Mouse (Mus musculus) midbrain, embryonic 14.5 days (tissue): ENCODE measurements around the gene Clta. TPM values are rescaled to one million over a fixed set of nuclear protein-coding genes. Genes with fewer than 3 reads are reported as not detected.
A peak's percentile ranks its signal among the peaks of the same experiment; 100 is the strongest.

Experiments
- ATAC-seq: fragments of 200-750 bp; cut with Nextera tagmentation; 2 replicates; pipeline ENCODE4 v1.8.0; 2017; ENCODE audit warnings: moderate number of reproducible peaks, moderate library complexity; ENCODE audit not compliant: low FRiP score, low TSS enrichment
- DNase-seq: peaks from one replicate; pipeline ENCODE4 v3.0.0-alpha.2; 2015
- H3K27ac ChIP-seq: fragments of 300-500 bp; sonication (generic); replicated peaks from 2 replicates; pipeline ENCODE4 v1.5.1; 2014; ENCODE audit warnings: mild to moderate bottlenecking, low read depth, low read length, moderate library complexity
- H3K27me3 ChIP-seq: fragments of 300-500 bp; sonication (generic); 2 replicates; pipeline ENCODE4 v1.6.1; 2014; ENCODE audit warnings: low read length, control low read depth, mixed read lengths; ENCODE audit not compliant: control insufficient read depth, insufficient read depth
- H3K36me3 ChIP-seq: fragments of 300-500 bp; sonication (generic); 2 replicates; pipeline ENCODE4 v1.6.1; 2014; ENCODE audit warnings: low read length, control low read depth; ENCODE audit not compliant: control insufficient read depth, insufficient read depth
- H3K4me1 ChIP-seq: fragments of 300-500 bp; sonication (generic); 2 replicates; pipeline ENCODE4 v1.6.1; 2014; ENCODE audit warnings: mild to moderate bottlenecking, antibody characterized with exemption, low read length, control low read depth; ENCODE audit not compliant: control insufficient read depth, insufficient read depth
- H3K4me2 ChIP-seq: fragments of 300-500 bp; sonication (generic); 2 replicates; pipeline ENCODE4 v1.6.1; 2014; ENCODE audit warnings: mild to moderate bottlenecking, low read length, moderate library complexity
- H3K4me3 ChIP-seq: fragments of 300-500 bp; sonication (generic); replicated peaks from 2 replicates; pipeline ENCODE4 v1.5.1; 2014; ENCODE audit warnings: low read depth, low read length
- H3K9ac ChIP-seq: fragments of 300-500 bp; sonication (generic); replicated peaks from 2 replicates; pipeline ENCODE4 v1.6.1; 2014; ENCODE audit warnings: mild to moderate bottlenecking, low read length, moderate library complexity
- H3K9me3 ChIP-seq: fragments of 300-500 bp; sonication (generic); 2 replicates; pipeline ENCODE4 v1.6.1; 2016; ENCODE audit warnings: low read length, control low read depth, mixed read lengths; ENCODE audit not compliant: control insufficient read depth
- WGBS: fragments of 180-500 bp; shearing (Covaris S2); extraction: QIAGEN DNeasy Blood & Tissue Kit; methylation state at CpG from one replicate; pipeline ENCODE4 v1.1.7; 2014; 5-methylcytosine and 5-hydroxymethylcytosine counted together
- polyA plus RNA-seq: library from polyadenylated mRNA; unstranded; fragments of >200 nt; fragmentation: Nextera tagmentation; extraction: Ambion mirVana; gene quantifications from 2 replicates; pipeline ENCODE4 v1.2.1, GENCODE M21; 2014

Clta gene
- polyA plus RNA-seq, 1 experiment from 2014 or later = 317 TPM

- peak; percentile 99 for ATAC-seq
- H3K4me1 ChIP-seq = peaks cover 19% of the 10 kb centered on the region
- WGBS = under 1% methylated on average over 77 of the region's 77 CpGs
Observed at GRCm38 (mm10) chr4:44012376-44013367, 8.4 kb downstream of the Clta start.

DNA sequence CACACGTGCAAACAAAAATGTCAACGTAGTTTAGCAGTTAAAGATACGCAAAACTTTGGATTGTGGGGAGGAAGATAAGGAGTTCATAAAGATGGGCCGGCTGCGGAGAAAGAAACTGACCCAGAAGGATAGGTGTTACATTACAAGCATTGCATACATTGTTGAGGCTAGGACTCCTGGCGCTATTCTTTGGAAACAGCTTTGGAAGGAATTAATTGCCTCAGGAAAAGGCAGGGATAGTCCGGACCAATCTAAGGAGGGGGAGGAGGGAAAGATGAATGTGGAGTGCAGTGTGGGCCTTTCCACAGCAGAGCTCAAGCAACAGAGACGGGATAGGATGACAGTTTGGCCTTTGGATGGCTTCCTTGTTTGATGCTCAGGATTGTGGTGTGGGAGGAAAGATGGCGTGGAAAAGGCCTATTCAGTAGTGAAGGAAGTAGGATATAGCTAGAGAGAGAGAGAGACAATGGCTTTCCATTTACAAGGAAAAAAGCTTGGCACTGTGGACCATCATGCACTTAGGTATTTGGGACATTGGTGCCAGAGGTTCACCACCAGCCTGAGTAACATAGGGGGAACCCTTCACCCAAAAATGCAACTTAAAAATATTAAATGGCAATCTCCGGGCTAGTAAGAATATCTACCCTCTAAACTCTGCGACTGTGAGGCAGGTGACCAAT is 9.3 kb downstream of the Clta start:
- WGBS = 34% methylated on average over 11 of the region's 11 CpGs
- DNase-seq (no peak), ATAC-seq (no peak)
- peak overlapping the region; percentile 100 for H3K4me3 ChIP-seq
- peaks cover 19% of the 10 kb centered on the region for H3K4me1 ChIP-seq
- H3K9ac ChIP-seq = peak overlapping the region; percentile 90
- peak overlapping the region; percentile 99 for H3K4me2 ChIP-seq
- H3K9me3 ChIP-seq = no peaks in the 10 kb centered on the region
- no peak overlapping the region for H3K27ac ChIP-seq
- H3K36me3 ChIP-seq = no peaks in the 10 kb centered on the region; the same call in 1 of the 2 replicates
- no peaks in the 10 kb centered on the region for H3K27me3 ChIP-seq

More at GRCm38 (mm10) chr4:44012376-44013367, 8.4 kb downstream of the Clta start:
- Histone ChIP-seq H3K9ac (peak overlapping the region; percentile 90), H3K27ac (peak overlapping the region; percentile 78), H3K27me3 (no peaks in the 10 kb centered on the region), H3K36me3 (no peaks in the 10 kb centered on the region), H3K9me3 (no peaks in the 10 kb centered on the region), H3K4me3 (peak overlapping the region; percentile 100), H3K4me2 (peak overlapping the region; percentile 99)
- DNase-seq = peak; percentile 95

GRCm38 (mm10) chr4:44016071-44016470 is 11.8 kb downstream of the Clta start:
- H3K4me1 ChIP-seq = peaks cover 19% of the 10 kb centered on the region
- H3K36me3 ChIP-seq = peaks cover 25% of the 10 kb centered on the region
- no peak overlapping the region for H3K4me3 ChIP-seq
- H3K9ac ChIP-seq = no peak overlapping the region
- 92% methylated on average over 4 of the region's 4 CpGs for WGBS
- no peak for ATAC-seq
- no peak overlapping the region for H3K4me2 ChIP-seq
- H3K27me3 ChIP-seq = peaks cover 13% of the 10 kb centered on the region
- H3K9me3 ChIP-seq = no peaks in the 10 kb centered on the region
- DNase-seq = no peak
- H3K27ac ChIP-seq = no peak overlapping the region

GRCm38 (mm10) chr4:44016791-44017190 is 12.5 kb downstream of the Clta start:
- no peak overlapping the region for H3K27ac ChIP-seq
- ATAC-seq (no peak), DNase-seq (no peak)
- H3K9me3 ChIP-seq = no peaks in the 10 kb centered on the region
- no peak overlapping the region for H3K4me2 ChIP-seq
- WGBS = 96% methylated on average over 12 of the region's 12 CpGs
- no peak overlapping the region for H3K9ac ChIP-seq
- H3K4me3 ChIP-seq = no peak overlapping the region
- peaks cover 32% of the 10 kb centered on the region for H3K36me3 ChIP-seq
- H3K27me3 ChIP-seq = peaks cover 20% of the 10 kb centered on the region
- peaks cover 18% of the 10 kb centered on the region for H3K4me1 ChIP-seq

GRCm38 (mm10) chr4:44022323-44022722 is 18.1 kb downstream of the Clta start:
- Histone ChIP-seq H3K9me3 (no peaks in the 10 kb centered on the region), H3K4me3 (no peak overlapping the region), H3K36me3 (peaks cover 84% of the 10 kb centered on the region), H3K9ac (no peak overlapping the region), H3K27ac (no peak overlapping the region), H3K4me1 (no peaks in the 10 kb centered on the region), H3K27me3 (peaks cover 63% of the 10 kb centered on the region), H3K4me2 (no peak overlapping the region)
- ATAC-seq (no peak), DNase-seq (no peak)
- WGBS = 96% methylated on average over 4 of the region's 4 CpGs

GRCm38 (mm10) chr4:44022766-44023165 is 18.5 kb downstream of the Clta start:
- Histone ChIP-seq H3K27ac (no peak overlapping the region), H3K9me3 (no peaks in the 10 kb centered on the region), H3K9ac (no peak overlapping the region), H3K4me1 (no peaks in the 10 kb centered on the region; the same call in 1 of the 2 replicates), H3K4me3 (no peak overlapping the region), H3K27me3 (peaks cover 63% of the 10 kb centered on the region), H3K36me3 (peaks cover 88% of the 10 kb centered on the region), H3K4me2 (no peak overlapping the region)
- no peak for DNase-seq
- WGBS = 98% methylated on average over 11 of the region's 11 CpGs
- ATAC-seq = no peak

DNA sequence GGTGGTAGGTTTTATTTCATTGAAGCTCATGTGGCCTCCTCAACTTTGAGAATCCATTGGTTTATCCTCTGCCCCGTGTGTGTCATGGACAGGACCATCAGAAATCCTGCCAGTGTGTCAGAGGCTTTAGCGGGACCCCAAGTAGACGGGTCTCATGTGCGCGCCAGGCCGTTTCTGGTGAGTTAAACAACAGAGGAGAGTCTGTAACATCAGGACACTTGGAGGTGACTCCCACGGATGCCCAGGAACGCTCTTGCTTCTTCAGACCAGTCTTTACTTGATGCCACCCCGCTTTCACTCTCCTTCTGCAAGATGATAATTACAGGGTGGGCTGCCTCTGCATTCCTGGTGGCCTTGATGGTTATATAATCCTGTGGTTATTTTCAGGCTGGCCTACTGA is 19.4 kb downstream of the Clta start:
- Histone ChIP-seq H3K36me3 (peaks cover 88% of the 10 kb centered on the region), H3K4me2 (no peak overlapping the region), H3K4me3 (no peak overlapping the region), H3K27me3 (peaks cover 63% of the 10 kb centered on the region), H3K9ac (no peak overlapping the region), H3K4me1 (peaks cover 9% of the 10 kb centered on the region), H3K27ac (no peak overlapping the region), H3K9me3 (no peaks in the 10 kb centered on the region)
- no peak for ATAC-seq
- no peak for DNase-seq
- WGBS = 98% methylated on average over 9 of the region's 9 CpGs

- H3K9me3 ChIP-seq = no peaks in the 10 kb centered on the region
- no peak overlapping the region for H3K4me3 ChIP-seq
- DNase-seq = no peak
- H3K27me3 ChIP-seq = peaks cover 63% of the 10 kb centered on the region
- peaks cover 82% of the 10 kb centered on the region for H3K36me3 ChIP-seq
- H3K27ac ChIP-seq = no peak overlapping the region
- no peak overlapping the region for H3K4me2 ChIP-seq
- WGBS = 99% methylated on average over 6 of the region's 6 CpGs
- peaks cover 11% of the 10 kb centered on the region for H3K4me1 ChIP-seq
- ATAC-seq = no peak
- no peak overlapping the region for H3K9ac ChIP-seq
Observed at GRCm38 (mm10) chr4:44024241-44024640, 20.0 kb downstream of the Clta start.
